Mouse (Mus musculus) G1E-ER4 (cell line): ENCODE measurements around the gene Evc. TPM values are rescaled to one million over a fixed set of nuclear protein-coding genes. Genes with fewer than 3 reads are reported as not detected.

ENCODE experiments used
- GATA1 ChIP-seq: IDR thresholded peaks from one replicate; pipeline ENCODE4 v1.8.0; 2012; ENCODE audit warnings: low read length, inconsistent platforms
- polyA plus RNA-seq: library from polyadenylated mRNA; stranded (reverse); fragments of >175 nt; gene quantifications from 2 replicates; pipeline ENCODE4 v1.2.3, GENCODE M21; 2012

Gene Evc
- not detected in 2 replicates for polyA plus RNA-seq

GRCm38 (mm10) chr5:37336485-37337105 lies at the start of gene Evc:
Evc (minus strand) TSS chr5:37336894.
- TF ChIP-seq GATA1 = no peak

GRCm38 (mm10) chr5:37383570-37383969 lies 46.9 kb upstream of the Evc start:
- no peak for TF ChIP-seq GATA1

GRCm38 (mm10) chr5:37380641-37381040 lies 43.9 kb upstream of the Evc start:
- no peak for TF ChIP-seq GATA1

- TF ChIP-seq GATA1 = no peak
Measured at GRCm38 (mm10) chr5:37377376-37377775, 40.7 kb upstream of the Evc start.

- no peak for TF ChIP-seq GATA1
Measured at GRCm38 (mm10) chr5:37368796-37369195, 32.1 kb upstream of the Evc start.

GRCm38 (mm10) chr5:37365751-37366150 lies 29.1 kb upstream of the Evc start:
- TF ChIP-seq GATA1 = no peak

- TF ChIP-seq GATA1 = no peak
Measured at GRCm38 (mm10) chr5:37363284-37363683, 26.6 kb upstream of the Evc start.

GRCm38 (mm10) chr5:37362618-37363017 lies 25.9 kb upstream of the Evc start:
- TF ChIP-seq GATA1 = no peak

- TF ChIP-seq GATA1 = no peak
Measured at GRCm38 (mm10) chr5:37356027-37356426, 19.3 kb upstream of the Evc start.

GRCm38 (mm10) chr5:37354385-37354784 lies 17.7 kb upstream of the Evc start:
- no peak for TF ChIP-seq GATA1

GRCm38 (mm10) chr5:37351791-37352190 lies 15.1 kb upstream of the Evc start:
- TF ChIP-seq GATA1 = no peak

- TF ChIP-seq GATA1 = no peak
Measured at GRCm38 (mm10) chr5:37343962-37344361, 7.3 kb upstream of the Evc start.

- no peak for TF ChIP-seq GATA1
Measured at GRCm38 (mm10) chr5:37338288-37338687, 1.6 kb upstream of the Evc start, which contains the start of gene Evc2. Evc2 (plus strand) TSS chr5:37338499.

GRCm38 (mm10) chr5:37337696-37338095 lies 1.0 kb upstream of the Evc start:
- no peak for TF ChIP-seq GATA1

- TF ChIP-seq GATA1 = no peak
Measured at GRCm38 (mm10) chr5:37335061-37335460, 1.6 kb downstream of the Evc start.

- no peak for TF ChIP-seq GATA1
Measured at GRCm38 (mm10) chr5:37332066-37332465, 4.6 kb downstream of the Evc start.

GRCm38 (mm10) chr5:37331133-37331505 lies 5.6 kb downstream of the Evc start:
- no peak for TF ChIP-seq GATA1

- no peak for TF ChIP-seq GATA1
Measured at GRCm38 (mm10) chr5:37330449-37331132, 6.1 kb downstream of the Evc start.
